Mouse (Mus musculus) small intestine, adult 2 months (tissue): ENCODE results near the gene Utp14b. TPM values are rescaled to one million over a fixed set of nuclear protein-coding genes. Genes with fewer than 3 reads are reported as not detected.

ENCODE experiments used
- H3K27ac ChIP-seq: fragments of 200-500 bp; 2 replicates; pipeline ENCODE4 v1.5.1; 2012; ENCODE audit warnings: low read depth, low read length, control low read depth, inconsistent platforms; ENCODE audit not compliant: insufficient read depth
- H3K27me3 ChIP-seq: fragments of 200-500 bp; 2 replicates; pipeline ENCODE4 v1.6.1; 2012; ENCODE audit warnings: mild to moderate bottlenecking, moderate library complexity, low read length, inconsistent platforms; ENCODE audit not compliant: control insufficient read depth, insufficient read depth
- H3K36me3 ChIP-seq: fragments of 200-500 bp; 2 replicates; pipeline ENCODE4 v1.6.1; 2012; ENCODE audit warnings: mild to moderate bottlenecking, low read length, control low read depth, inconsistent platforms; ENCODE audit not compliant: control insufficient read depth, insufficient read depth
- H3K4me1 ChIP-seq: fragments of 200-500 bp; 2 replicates; pipeline ENCODE4 v1.6.1; 2012; ENCODE audit warnings: low read length, inconsistent platforms, mixed read lengths; ENCODE audit not compliant: control insufficient read depth, insufficient read depth, insufficient read length
- H3K4me3 ChIP-seq: fragments of 200-500 bp; 2 replicates; pipeline ENCODE4 v1.5.1; 2012; ENCODE audit warnings: low read depth, mild to moderate bottlenecking, control low read depth, inconsistent platforms, low read length, moderate library complexity
- CTCF ChIP-seq: fragments of 200-500 bp; IDR thresholded peaks from 2 replicates; pipeline ENCODE4 v1.5.1; 2012; ENCODE audit warnings: low read depth, mild to moderate bottlenecking, control low read depth, inconsistent platforms, low read length, moderate library complexity, mixed read lengths; ENCODE audit not compliant: insufficient replicate concordance, insufficient read length; ENCODE audit errors: extremely low read depth
- POLR2A ChIP-seq: fragments of 200-500 bp; IDR thresholded peaks from 2 replicates; pipeline ENCODE4 v1.6.1; 2012; ENCODE audit warnings: low read depth, mild to moderate bottlenecking, control low read depth, inconsistent platforms, low read length, moderate library complexity
- WGBS: fragments of 180-500 bp; shearing (Covaris S2); methylation state at CpG from one replicate; pipeline ENCODE4 v1.1.7; 2018; 5-methylcytosine and 5-hydroxymethylcytosine counted together
- polyA plus RNA-seq: library from polyadenylated mRNA; depleted of rRNA; stranded (reverse); fragments of >200 nt; gene quantifications from 2 replicates; pipeline ENCODE4 v1.2.3, GENCODE M21; 2012

Utp14b gene
- polyA plus RNA-seq, 1 experiment: 0.51 TPM

GRCm38 (mm10) chr1:78686872-78687271, 29.0 kb downstream of the Utp14b start:
- TF ChIP-seq CTCF: 0 out of 2 replicates have a peak, but pooled peaks have one; percentile 9
- TF ChIP-seq POLR2A: no peak
- Histone ChIP-seq H3K4me1 (no peaks in the 10 kb centered on the region), H3K27me3 (no peaks in the 10 kb centered on the region), H3K36me3 (peaks cover 10% of the 10 kb centered on the region), H3K27ac (no peak overlapping the region), H3K4me3 (no peak overlapping the region)

- peaks cover 15% of the 10 kb centered on the region for H3K36me3 ChIP-seq
- H3K4me1 ChIP-seq: no peaks in the 10 kb centered on the region
- no peak overlapping the region for H3K4me3 ChIP-seq
- WGBS: 91% methylated on average over 7 of the region's 7 CpGs
- TF ChIP-seq CTCF (0 out of 2 replicates have a peak, but pooled peaks have one; percentile 13), POLR2A (no peak)
- H3K27me3 ChIP-seq: no peaks in the 10 kb centered on the region
- H3K27ac ChIP-seq: no peak overlapping the region
Observed at GRCm38 (mm10) chr1:78688149-78688548, 30.3 kb downstream of the Utp14b start.

GRCm38 (mm10) chr1:78694503-78695258, 36.8 kb downstream of the Utp14b start:
- 87% methylated on average over 9 of the region's 9 CpGs for WGBS
- Histone ChIP-seq H3K27ac (no peak overlapping the region), H3K27me3 (no peaks in the 10 kb centered on the region), H3K4me1 (no peaks in the 10 kb centered on the region), H3K4me3 (no peak overlapping the region), H3K36me3 (peaks cover 31% of the 10 kb centered on the region)
- TF ChIP-seq POLR2A (no peak), CTCF (no peak)

- 78% methylated on average over 2 of the region's 2 CpGs for WGBS
- TF ChIP-seq CTCF: no peak
- TF ChIP-seq POLR2A: no peak
- no peaks in the 10 kb centered on the region for H3K4me1 ChIP-seq
Observed at GRCm38 (mm10) chr1:78696305-78696704, 38.5 kb downstream of the Utp14b start.

GRCm38 (mm10) chr1:78696903-78697302, 39.1 kb downstream of the Utp14b start:
- 59% methylated on average over 5 of the region's 5 CpGs for WGBS
- H3K4me3 ChIP-seq: no peak overlapping the region
- no peaks in the 10 kb centered on the region for H3K27me3 ChIP-seq
- H3K36me3 ChIP-seq: peaks cover 29% of the 10 kb centered on the region
- H3K27ac ChIP-seq: no peak overlapping the region
- H3K4me1 ChIP-seq: no peaks in the 10 kb centered on the region
- no peak for TF ChIP-seq POLR2A
- no peak for TF ChIP-seq CTCF

More at GRCm38 (mm10) chr1:78696305-78696704, 38.5 kb downstream of the Utp14b start:
- H3K4me3 ChIP-seq: no peak overlapping the region
- H3K36me3 ChIP-seq: peaks cover 30% of the 10 kb centered on the region
- no peak overlapping the region for H3K27ac ChIP-seq
- H3K27me3 ChIP-seq: no peaks in the 10 kb centered on the region

GRCm38 (mm10) chr1:78698138-78698537, 40.3 kb downstream of the Utp14b start:
- Histone ChIP-seq H3K36me3 (peaks cover 22% of the 10 kb centered on the region), H3K4me3 (no peak overlapping the region), H3K27ac (no peak overlapping the region), H3K27me3 (no peaks in the 10 kb centered on the region), H3K4me1 (no peaks in the 10 kb centered on the region)
- TF ChIP-seq POLR2A (no peak), CTCF (no peak)
- 78% methylated on average over 6 of the region's 6 CpGs for WGBS

GRCm38 (mm10) chr1:78701740-78702139, 43.9 kb downstream of the Utp14b start:
- no peak for TF ChIP-seq CTCF
- no peak for TF ChIP-seq POLR2A
- Histone ChIP-seq H3K27me3 (no peaks in the 10 kb centered on the region), H3K36me3 (peaks cover 28% of the 10 kb centered on the region)

More at GRCm38 (mm10) chr1:78701740-78702139, 43.9 kb downstream of the Utp14b start:
- Histone ChIP-seq H3K27ac (no peak overlapping the region), H3K4me1 (no peaks in the 10 kb centered on the region), H3K4me3 (no peak overlapping the region)
- 82% methylated on average over 3 of the region's 3 CpGs for WGBS
